Mouse (Mus musculus): Measurements from ENCODE around the gene Nrp1.

DNA sequence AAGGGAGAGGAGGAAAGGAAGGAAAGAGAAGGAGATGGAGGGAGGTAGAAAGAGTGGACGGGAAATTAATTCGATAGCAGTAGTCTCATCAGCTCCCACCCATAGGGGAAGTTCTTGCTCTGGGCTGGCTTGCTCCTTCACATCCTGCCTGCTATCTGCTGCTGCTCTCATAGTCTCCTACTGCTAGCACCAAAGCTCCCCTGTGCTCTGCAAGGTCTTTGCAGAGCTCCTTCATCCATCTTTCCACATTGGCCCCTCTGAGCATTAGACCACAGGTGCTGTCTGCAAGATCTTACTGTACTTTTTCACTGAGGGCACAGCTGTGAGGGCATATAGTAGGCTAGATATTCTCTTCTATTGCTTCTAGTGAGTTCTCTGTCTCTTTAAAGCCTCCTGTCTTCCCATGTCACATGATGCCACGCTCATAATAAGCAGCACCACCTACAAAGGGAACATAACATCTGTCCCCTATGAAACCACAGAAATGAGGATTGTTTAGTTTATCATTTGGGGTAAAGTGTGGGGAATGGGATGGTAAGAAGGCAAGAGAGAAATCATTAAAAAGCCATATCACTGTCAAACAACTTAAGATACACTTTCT, 158.5 kb downstream of the Nrp1 start:
- no peak for TF ChIP-seq CTCF (IDR thresholded peaks at IDR 0.05)
- TF ChIP-seq EP300 (IDR thresholded peaks at IDR 0.05): no peak
